Mouse (Mus musculus): ENCODE data around the gene Eddm3b.
"Not testable (repeated sequence)": the region's sequence is repeated elsewhere in the genome, so short reads cannot be mapped to it uniquely, and the experiment has no call there.

Eddm3b gene

DNA sequence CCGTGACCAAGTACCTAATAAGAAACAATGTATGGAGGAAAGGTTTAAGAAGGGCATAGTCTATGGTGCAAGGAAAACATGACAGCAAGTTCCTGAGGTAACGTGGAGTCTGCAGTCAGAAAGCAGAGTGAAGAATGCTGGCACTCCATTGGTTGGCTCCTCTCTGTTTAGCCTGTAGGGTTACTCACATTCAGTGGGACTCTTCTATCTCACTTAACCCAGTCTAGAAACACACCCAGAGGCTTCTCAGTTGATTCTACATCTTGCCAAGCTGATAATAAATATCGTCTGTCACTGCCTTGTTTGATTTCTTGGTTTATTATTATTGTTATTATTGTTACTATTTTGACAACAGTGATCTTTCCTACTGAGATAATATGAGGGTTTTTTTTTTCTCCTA, 28.3 kb downstream of the Eddm3b start:
- in situ Hi-C loops (cut with MboI), result no loop called here

DNA sequence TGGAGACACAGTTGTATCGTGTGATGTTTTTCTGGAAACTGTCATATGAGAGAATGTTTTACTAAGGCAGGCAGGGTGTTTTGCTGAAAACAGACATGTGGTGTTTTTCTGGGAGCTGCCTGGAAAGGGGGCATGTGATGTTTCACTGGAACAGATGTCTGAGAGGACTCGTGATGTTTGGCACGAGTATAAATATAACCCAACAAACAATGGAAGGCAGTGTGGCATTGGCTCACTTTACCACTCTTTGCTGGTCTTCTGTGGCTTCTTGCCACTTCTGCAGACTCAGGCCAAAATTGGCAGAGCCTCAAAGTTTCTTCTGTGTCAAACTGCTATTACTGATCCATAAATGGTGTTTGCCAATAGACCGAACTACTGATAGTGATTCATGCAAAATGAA, 29.1 kb downstream of the Eddm3b start:
- in situ Hi-C loops (cut with MboI), result no loop called here

DNA sequence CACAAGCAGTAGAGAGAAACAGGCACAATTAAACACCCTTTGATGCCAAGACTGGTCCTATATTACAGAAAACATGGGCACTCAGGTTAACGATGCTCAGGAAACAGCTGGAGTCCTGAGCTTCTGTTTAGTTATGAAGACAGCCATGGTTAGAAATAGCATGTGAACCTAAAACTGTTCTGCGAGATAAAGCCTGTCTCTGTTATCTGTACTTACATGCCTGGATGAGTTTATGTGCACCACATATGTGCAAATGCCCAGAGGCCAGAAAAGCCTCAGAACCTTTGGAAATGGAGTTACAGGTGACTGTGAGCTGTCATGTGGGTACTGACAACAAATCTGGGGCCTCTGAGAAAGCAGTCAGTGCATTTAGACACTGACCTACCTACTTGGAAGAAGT, 29.7 kb downstream of the Eddm3b start:
- in situ Hi-C loops (cut with MboI), result no loop called here

DNA sequence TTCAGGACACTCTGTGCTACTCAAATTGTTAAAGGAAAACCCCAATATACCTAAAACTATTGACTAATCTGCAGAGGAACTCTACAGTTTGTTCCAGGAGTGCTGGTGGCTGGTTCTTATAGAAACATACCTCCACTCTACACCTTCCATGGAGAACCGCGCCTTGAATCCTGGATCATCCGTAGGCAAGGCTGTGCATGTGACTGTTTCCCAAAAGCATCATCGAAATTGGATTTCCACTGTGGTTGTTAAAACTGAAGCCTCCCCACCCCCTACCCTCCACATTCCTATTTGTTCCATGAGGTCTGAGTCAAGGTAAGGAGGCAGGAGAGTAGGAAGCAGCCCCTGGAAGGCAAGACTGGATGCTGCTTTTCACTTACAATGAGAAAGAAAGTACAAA, 30.2 kb downstream of the Eddm3b start:
- in situ Hi-C loops (cut with MboI), result no loop called here

DNA sequence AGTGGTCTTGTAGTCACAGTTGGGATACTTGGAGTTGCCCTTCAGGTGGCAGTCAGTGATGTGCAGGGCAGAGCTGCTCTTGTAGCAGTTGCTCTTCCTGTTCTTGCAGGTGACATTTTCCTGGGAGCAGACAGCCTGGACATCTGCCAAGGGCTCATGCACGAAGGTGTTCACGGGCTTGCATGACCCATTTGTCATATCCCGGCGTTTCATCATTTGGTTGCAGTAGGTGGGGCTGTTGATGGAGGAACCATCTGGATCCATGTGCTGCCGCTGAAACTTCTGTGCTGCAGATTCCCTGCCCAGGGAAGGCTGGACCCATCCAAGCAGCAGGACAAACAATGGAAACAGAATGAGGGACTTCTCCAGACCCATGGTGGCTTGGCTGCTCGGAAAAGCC, 31.3 kb downstream of the Eddm3b start:
- in situ Hi-C loops (cut with MboI), result no loop called here

DNA sequence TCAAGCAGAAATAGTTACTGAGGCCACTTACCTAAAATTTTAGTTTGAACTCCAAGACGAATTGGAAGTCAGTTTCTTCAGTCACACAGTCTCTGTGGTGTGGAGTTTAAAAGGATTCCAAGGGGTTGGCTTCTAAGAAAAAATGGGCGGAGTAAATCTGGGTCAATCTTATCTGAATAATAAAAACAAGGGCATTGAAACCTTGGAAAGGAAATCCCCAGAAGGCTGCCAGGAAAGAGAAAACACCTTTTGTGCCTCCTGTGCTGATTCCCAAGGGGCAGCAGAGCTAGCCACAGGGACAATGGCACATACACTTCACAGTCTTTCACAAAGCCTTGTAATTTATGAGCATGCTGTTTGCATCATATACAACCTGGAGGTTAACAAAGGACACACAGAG, 32.5 kb downstream of the Eddm3b start, which contains the start of gene Rnase1:
Rnase1 (minus strand) TSS at position 101 of the 400 bp plus-strand sequence.
- in situ Hi-C loops (cut with MboI), result no loop called here

DNA sequence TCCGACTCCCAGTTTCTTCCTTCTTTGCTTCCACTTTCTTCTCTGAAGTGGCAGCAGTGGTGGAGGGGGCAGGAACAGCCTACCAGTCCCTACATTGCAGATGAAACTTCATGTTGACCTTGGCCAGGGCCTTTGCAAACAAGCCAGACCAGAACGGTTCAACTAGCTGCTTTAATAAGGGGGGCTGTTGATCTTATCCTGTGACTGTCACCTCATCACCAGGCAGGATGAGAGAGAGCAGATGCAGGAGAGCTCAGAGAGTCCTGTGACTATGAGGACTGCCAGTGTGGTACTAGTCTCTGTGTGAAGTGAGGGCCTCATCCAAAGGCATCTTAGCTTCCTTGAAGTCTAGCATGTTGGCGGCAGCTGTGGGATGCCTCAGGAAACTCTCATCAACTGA, 33.8 kb downstream of the Eddm3b start:
- in situ Hi-C loops (cut with MboI), result no loop called here

DNA sequence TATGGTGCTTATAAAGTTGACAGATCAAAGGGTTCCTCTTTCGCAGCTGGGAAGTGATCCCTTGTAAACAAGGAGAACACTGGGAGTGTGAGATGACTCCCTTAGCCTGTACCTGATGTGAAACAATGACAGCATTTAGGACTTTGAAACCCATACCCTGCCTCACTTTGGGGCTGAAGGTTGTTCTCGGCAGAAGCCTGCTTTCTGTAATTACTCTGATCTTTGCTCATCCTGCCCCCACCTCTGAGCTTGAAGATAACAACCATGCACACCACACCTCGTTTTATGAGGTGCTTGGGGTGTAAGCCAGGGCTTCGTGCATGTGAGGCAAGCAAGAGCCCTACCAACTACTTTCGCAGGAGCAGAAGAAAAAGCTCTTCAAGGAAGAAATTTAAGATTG, 34.9 kb downstream of the Eddm3b start:
- in situ Hi-C loops (cut with MboI), result no loop called here

DNA sequence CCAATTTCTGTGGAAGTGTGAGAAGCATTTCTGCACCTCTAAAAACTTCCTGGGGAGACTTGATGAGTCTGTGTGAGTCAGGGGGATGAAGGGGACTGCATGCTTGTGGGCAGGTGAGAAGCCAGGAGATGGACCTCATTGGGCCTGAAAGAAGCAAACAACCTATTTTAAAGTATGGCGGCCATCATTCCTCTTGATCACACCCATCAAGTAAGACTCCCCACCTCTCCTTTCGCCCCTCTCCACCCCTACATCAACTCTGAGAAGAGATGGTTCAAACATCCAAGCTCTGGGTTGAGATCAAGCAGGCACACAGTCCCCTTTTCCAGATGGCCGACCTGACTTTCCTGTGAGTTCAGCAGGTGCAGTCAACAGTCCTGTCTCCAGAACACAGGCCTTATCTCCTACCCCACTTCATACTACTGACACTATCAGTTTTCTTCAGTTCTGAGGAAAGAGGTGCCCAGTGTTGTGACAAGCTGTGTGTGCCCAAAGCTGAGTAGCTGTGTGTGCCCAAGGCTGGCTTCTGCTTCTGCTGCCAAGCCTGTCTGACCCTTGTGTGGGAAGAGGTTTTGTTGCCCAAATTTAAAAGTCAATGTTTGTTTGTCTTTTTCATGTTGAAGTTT, 36.1 kb downstream of the Eddm3b start:
- in situ Hi-C loops (cut with MboI), result no loop called here

DNA sequence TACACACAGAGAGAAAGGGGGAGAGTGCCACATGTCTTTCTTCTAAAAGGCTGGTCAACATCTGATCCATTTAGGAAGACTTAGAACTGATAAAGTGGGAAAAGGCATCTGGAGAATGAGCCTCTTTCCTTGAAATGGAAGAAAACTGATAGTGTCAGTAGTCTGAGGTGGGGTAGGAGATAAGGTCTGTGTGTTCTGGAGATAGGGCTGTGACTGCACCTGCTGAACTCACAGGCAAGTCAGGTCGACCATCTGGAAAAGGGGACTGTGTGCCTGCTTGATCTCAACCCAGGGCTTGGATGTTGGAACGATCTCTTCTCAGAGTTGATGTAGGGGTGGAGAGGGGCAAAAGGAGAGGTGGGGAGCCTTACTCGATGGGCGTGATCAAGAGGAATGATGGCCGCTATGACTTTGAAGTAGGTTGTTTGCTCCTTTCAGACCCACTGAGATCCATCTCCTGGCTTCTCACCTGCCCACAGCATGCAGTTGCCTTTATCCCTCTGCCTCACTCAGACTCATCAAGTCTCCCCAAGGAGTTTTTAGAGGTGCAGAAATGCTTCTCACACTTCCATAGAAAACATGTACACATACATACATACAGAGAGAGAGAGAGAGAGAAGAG, 38.1 kb downstream of the Eddm3b start:
- in situ Hi-C loops (cut with MboI), result no loop called here

DNA sequence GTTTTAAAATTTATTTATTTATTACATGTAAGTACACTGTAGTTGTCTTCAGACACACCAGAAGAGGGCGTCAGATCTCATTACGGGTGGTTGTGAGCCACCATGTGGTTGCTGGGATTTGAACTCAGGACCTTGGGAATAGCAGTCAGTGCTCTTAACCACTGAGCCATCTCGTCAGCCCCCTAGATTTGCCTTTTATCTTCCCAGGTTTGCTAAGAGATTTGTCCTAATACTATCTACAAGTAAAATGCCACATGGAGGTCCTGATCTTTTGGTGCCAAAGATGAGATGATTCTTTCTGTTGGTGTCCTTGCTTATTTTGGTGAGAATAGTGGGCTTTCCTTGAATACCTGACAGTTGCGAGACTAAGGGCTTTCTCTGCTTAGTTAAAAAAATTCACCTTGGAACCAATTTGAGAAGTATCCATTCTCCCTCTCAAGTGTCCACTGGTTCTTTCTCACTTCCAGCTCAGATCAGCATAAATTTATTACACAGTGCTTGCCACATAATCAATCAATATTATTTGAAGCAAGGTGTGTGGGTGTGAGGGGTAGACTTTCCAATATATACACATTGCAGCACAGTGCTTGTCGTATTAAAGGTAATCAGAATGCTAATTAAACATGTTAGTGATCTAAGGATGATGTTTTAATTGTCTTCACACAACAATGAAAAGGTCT, 42.0 kb downstream of the Eddm3b start:
- in situ Hi-C loops (cut with MboI), result no loop called here

DNA sequence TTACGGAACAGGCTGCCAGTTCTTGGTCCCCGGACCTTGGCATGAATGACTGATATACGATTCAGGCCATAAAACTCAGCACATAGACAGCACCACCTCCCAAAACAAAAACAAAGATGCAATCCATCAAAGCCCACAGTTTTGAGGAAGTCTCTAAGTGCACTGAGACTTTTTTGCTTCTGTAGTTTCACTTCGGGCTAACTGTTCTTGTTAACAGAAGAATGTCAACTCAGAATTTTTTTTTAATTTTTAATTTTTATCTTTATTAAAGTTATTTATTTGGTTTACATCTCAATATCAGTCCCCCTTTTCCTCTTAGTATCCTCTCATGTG, 42.5 kb downstream of the Eddm3b start:
- in situ Hi-C loops (cut with MboI), result no loop called here

DNA sequence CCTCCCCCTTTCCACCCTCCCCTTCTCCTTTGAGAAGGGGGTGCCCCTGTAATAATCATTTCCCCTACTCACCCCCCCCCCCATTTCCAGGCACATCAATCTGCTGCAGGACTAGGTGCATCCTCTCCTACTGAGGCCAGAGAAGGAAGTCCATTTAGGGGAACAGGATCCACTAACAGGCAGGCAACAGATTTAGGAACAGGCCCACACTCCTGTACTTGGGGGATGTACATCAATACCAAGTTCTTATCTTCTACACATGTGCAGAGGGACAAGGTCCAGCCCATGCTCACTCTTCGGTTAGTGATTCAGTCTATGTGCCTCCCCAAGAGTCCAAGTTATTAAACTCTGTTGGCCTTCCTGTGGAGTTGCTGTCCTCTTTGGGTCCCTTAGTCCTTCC, 42.8 kb downstream of the Eddm3b start:
- in situ Hi-C loops (cut with MboI), result no loop called here

DNA sequence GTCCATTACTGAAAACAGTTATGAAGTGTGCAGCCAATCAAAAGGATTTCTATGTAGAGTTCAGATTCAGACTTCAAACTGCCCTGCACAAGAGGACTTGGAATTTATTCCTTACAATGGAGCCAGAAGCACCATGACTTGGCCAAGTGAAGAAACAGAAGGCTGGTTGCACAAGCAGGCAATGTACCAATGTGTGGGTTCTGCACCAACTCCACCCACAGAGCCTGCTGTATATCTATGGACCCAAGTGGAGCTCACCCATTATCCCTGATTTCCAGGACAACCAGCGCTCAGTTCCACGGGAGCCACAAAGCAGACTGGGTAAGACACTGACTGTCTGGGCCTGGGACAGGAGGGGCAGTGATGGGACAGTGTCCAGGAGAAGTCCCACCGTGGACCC, 47.8 kb downstream of the Eddm3b start, which contains the start of gene Rnase2b:
Rnase2b (plus strand) TSS at position 285 of the 400 bp plus-strand sequence.
- in situ Hi-C loops (cut with MboI), result not testable (repeated sequence)

DNA sequence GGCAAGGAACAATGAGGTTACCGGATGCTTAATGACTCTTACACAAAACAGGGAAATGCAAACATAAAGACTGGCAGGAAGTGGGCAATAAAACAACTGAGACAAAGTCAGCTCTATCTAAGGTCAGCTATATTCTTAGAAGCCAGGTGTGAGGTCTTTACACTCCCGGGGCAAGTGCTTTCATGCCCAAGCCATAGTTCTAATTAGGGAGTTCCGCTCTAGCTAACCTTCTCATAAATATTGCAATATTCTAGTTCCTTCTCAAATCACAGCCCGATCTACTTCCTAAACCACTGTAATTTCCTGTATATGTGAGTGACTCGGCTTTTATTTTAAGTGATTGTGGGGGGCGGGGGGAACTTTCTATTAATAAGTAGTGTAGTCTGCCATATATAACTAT, 49.1 kb downstream of the Eddm3b start:
- in situ Hi-C loops (cut with MboI), result not testable (repeated sequence)

DNA sequence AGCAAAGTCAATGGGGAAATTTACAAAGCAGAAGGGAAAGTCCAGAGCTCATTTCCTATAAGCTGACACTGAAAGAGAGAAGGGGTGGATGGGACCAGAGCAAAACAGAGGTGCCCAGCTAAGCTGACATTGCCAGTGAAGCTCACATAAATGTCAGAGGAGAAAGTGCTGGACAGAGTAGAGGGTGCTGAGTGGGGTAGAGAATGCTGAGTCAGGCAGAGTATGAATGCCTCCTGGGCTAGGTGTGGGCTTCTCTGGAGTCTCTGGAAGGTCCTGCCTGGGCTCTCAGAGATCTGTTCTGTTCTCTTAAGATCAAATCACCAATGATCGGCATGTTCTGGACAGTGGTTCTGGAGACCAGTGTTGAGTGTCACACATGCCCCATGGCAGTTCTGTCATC, 51.2 kb downstream of the Eddm3b start:
- in situ Hi-C loops (cut with MboI), result no loop called here

DNA sequence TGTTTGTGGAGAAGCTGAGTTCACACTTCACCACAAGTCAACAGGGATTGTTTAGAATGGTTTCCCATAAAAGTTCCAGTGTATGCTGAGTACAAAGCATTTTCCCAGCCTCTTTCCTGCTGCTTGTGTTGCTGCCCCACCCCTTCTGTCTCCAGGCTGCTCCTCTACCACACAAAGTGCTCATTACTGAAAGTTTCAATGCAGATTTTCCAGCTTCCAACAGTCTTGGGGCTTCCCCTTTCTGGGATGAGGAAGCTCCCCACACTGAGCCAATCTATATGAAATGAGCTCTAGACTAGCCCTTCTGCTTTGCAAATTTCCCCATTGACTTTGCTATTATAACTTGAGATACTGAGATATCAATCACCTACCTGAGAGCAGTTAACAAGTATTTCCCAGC, 51.8 kb downstream of the Eddm3b start:
- in situ Hi-C loops (cut with MboI), result no loop called here
